Mouse (Mus musculus) c-Kit-positive CD71-positive TER-119-negative erythroid progenitor cells, embryonic 14.5 days (primary cell): ENCODE results near the gene Slc12a3.
"Not testable (repeated sequence)": the region's sequence is repeated elsewhere in the genome, so short reads cannot be mapped to it uniquely, and the experiment has no call there.

Experiments
- DNase-seq: peaks from one replicate; pipeline ENCODE4 v3.0.0-alpha.2; 2013; ENCODE audit warnings: low read depth

Gene Slc12a3

DNA sequence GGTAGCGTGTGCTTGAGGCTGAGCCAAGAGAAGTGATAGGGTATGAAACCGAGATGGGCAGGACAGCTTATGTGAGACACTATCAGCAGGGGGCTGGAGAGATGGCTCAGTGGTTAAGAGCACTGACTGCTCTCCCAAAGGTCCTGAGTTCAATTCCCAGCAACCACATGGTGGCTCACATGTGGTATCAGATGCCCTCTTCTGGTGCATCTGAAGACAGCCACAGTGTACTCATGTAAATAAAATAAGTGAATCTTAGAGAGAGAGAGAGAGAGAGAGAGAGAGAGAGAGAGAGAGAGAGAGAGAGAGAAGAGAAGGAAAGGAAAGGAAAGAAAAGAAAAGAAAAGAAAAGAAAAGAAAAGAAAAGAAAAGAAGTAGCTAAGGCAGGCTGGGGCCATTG, 71.0 kb downstream of the Slc12a3 start:
- not testable (repeated sequence) for DNase-seq

DNA sequence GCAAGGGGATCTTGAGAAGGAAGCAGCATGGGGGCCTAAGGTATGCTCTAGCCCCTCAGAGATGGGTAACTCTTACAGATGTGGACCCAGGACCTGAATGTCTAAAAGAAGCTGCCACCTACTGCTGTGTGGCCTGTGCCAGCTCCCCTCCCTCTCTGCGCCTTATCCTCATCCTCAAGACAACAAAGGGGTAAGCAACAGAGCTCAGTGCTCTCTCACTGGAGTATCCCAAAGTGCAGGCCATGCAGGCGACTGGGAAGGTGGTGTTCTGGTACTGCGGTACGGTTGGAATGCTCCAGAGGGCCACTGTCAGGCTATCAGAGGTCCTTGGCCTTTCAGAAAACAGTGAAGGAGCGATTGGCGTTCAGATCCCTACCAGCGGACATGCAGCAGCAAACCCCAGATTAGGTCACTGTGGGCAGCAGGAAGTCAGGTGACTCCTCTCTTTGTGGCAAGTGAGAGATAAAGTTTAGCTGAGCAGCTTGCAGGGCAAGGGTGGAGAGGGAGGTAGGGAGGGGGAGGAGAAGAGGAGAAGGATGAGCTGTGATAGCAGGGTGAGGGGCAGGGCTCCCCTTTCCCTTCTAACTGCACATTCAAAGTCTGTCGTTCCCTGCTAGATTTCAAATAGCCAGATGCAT, 79.6 kb downstream of the Slc12a3 start:
- DNase-seq = no peak

DNA sequence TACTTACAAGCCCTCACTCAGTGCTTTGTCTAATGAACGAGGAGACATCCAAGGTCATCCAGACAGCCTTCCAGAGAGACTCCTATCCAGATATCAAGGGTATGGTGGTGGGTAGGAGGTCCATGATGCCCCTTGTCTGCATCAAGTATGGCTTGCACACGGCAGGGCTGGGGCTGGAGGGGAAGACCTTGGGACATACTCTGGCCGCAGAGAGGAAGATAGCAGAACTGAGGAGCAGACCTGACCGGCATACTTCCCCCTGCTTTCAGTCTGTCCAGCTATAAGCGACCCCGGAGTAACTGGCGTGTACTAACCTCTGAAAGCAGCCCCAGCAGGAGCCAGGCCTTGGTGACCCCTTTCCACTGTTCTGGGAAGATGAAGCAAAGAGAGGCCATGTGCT, 80.5 kb downstream of the Slc12a3 start:
- DNase-seq = no peak

DNA sequence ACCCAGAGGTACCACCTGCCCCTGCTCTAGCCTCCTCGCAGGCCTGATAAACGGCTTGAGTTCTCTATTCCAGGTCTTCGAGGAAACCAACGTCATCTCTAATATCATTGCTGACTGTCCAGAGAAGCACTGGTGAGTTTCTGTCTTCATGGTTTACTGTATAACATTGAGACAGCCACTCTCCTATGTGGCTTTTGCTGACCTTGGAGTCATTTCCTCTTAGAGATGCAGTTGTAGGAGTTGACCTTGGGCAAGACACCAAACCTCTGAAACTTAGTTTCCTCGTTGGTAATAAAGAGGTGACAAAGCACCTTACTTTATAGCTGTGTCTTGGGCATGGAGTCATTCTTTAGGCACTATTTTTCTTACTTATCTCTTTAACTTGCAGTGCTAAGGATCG, 83.5 kb downstream of the Slc12a3 start:
- no peak for DNase-seq

DNA sequence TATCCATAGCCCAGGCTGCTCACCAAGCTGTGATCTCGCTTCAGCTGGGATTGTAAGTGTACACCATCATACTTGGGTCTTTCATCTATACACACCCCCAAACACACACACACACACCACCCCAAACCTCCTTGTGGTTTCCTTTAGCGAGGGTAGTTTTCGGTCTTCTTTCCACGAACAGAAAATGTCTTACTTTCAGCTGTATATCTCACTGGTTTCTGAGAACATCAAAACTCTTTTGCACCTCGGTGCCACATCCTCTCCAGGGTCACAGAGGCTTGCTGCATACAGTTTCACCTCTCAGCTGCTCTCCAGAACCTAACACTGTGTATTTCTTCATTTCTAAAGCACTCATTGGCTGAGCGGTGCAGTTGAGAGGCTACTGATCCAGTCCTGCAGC, 84.5 kb downstream of the Slc12a3 start:
- DNase-seq = no peak

DNA sequence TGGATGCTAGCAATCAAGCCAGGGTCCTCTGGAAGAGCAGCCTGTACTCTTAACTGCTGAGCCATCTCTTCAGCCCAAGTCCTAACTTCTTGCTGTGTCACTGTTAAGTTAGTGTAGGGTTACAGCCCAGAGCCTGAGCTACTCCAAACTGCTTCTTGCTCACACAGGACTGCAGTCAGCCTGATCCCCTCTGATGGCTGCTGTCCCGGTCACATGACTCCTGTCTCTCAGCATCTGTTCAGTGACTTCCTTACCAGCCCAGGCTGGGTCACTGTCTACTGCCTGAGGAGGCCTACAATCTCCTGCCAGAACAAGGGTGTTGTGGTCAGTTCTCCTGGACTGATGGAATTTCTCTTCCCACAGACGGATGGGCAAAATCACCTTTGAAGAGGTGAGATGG, 86.2 kb downstream of the Slc12a3 start:
- no peak for DNase-seq
